Mouse (Mus musculus) heart, embryonic 16.5 days (tissue): ENCODE measurements around the gene Cabp4. TPM values are rescaled to one million over a fixed set of nuclear protein-coding genes. Genes with fewer than 3 reads are reported as not detected.

Experiments used
- ATAC-seq: fragments of 200-750 bp; cut with Nextera tagmentation; replicated peaks from 2 replicates; pipeline ENCODE4 v1.8.0; 2017; ENCODE audit warnings: moderate number of reproducible peaks; ENCODE audit not compliant: insufficient read depth, low FRiP score; ENCODE audit errors: extremely low read depth
- H3K27ac ChIP-seq: fragments of 300-500 bp; sonication (generic); 2 replicates; pipeline ENCODE4 v1.5.1; 2014; ENCODE audit warnings: mild to moderate bottlenecking, low read length, control low read depth, moderate library complexity
- H3K27me3 ChIP-seq: fragments of 300-500 bp; sonication (generic); 2 replicates; pipeline ENCODE4 v1.6.1; 2014; ENCODE audit warnings: low read length, mixed read lengths; ENCODE audit not compliant: control insufficient read depth, insufficient read depth
- H3K36me3 ChIP-seq: fragments of 300-500 bp; sonication (generic); 2 replicates; pipeline ENCODE4 v1.6.1; 2014; ENCODE audit not compliant: control insufficient read depth, insufficient read depth
- H3K4me1 ChIP-seq: fragments of 300-500 bp; sonication (generic); 2 replicates; pipeline ENCODE4 v1.6.1; 2014; ENCODE audit warnings: low read length, mixed read lengths; ENCODE audit not compliant: control insufficient read depth, insufficient read depth
- H3K4me2 ChIP-seq: fragments of 300-500 bp; sonication (generic); 2 replicates; pipeline ENCODE4 v1.6.1; 2014; ENCODE audit warnings: low read depth, mild to moderate bottlenecking, control low read depth, low read length
- H3K4me3 ChIP-seq: fragments of 300-500 bp; sonication (generic); 2 replicates; pipeline ENCODE4 v1.5.1; 2014; ENCODE audit warnings: mild to moderate bottlenecking, control low read depth, low read length
- H3K9ac ChIP-seq: fragments of 300-500 bp; sonication (generic); 2 replicates; pipeline ENCODE4 v1.6.1; 2014; ENCODE audit warnings: low read length, control low read depth
- H3K9me3 ChIP-seq: fragments of 300-500 bp; sonication (generic); replicated peaks from 2 replicates; pipeline ENCODE4 v1.6.1; 2016; ENCODE audit warnings: low read length; ENCODE audit not compliant: control insufficient read depth
- WGBS: fragments of 180-500 bp; shearing (Covaris S2); extraction: QIAGEN DNeasy Blood & Tissue Kit; methylation state at CpG from one replicate; pipeline ENCODE4 v1.1.7; 2014; 5-methylcytosine and 5-hydroxymethylcytosine counted together
- polyA plus RNA-seq: library from polyadenylated mRNA; unstranded; fragments of >200 nt; fragmentation: Nextera tagmentation; extraction: Ambion mirVana; gene quantifications from 2 replicates; pipeline ENCODE4 v1.2.1, GENCODE M21; 2015

Cabp4 gene
- polyA plus RNA-seq, 1 experiment from 2014 or later, result not detected

GRCm38 (mm10) chr19:4150567-4151487 lies 7.0 kb upstream of the Cabp4 start:
- no peak overlapping the region for H3K27ac ChIP-seq
- H3K9ac ChIP-seq, result no peak overlapping the region
- no peak overlapping the region for H3K4me2 ChIP-seq
- peaks cover 12% of the 10 kb centered on the region for H3K4me1 ChIP-seq
- no peaks in the 10 kb centered on the region for H3K27me3 ChIP-seq
- no peak for ATAC-seq
- H3K9me3 ChIP-seq, result no peaks in the 10 kb centered on the region; the same call in 1 of the 2 replicates
- no peak overlapping the region for H3K4me3 ChIP-seq
- H3K36me3 ChIP-seq, result peaks cover 12% of the 10 kb centered on the region
- 86% methylated on average over 22 of the region's 22 CpGs for WGBS

GRCm38 (mm10) chr19:4149764-4150461 lies 6.1 kb upstream of the Cabp4 start:
- Histone ChIP-seq H3K27ac (no peak overlapping the region), H3K4me3 (peak overlapping the region; percentile 83), H3K4me2 (peak overlapping the region; percentile 76), H3K4me1 (peaks cover 12% of the 10 kb centered on the region), H3K27me3 (no peaks in the 10 kb centered on the region), H3K9ac (no peak overlapping the region), H3K9me3 (no peaks in the 10 kb centered on the region; the same call in 1 of the 2 replicates), H3K36me3 (peaks cover 12% of the 10 kb centered on the region)
- WGBS, result 87% methylated on average over 17 of the region's 17 CpGs
- ATAC-seq, result no peak

GRCm38 (mm10) chr19:4149283-4149682 lies 5.5 kb upstream of the Cabp4 start:
- no peak for ATAC-seq

GRCm38 (mm10) chr19:4148819-4149218 lies 5.0 kb upstream of the Cabp4 start:
- Histone ChIP-seq H3K9ac (peak overlapping the region; percentile 95), H3K9me3 (no peaks in the 10 kb centered on the region; the same call in 1 of the 2 replicates), H3K27me3 (no peaks in the 10 kb centered on the region), H3K27ac (peak overlapping the region; percentile 82), H3K4me2 (peak overlapping the region; percentile 76), H3K4me1 (peaks cover 12% of the 10 kb centered on the region), H3K36me3 (peaks cover 12% of the 10 kb centered on the region), H3K4me3 (peak overlapping the region; percentile 83)
- peak; percentile 21; the same call in 1 of the 2 replicates for ATAC-seq
- 2% methylated on average over 7 of the region's 8 CpGs for WGBS

More at GRCm38 (mm10) chr19:4149283-4149682, 5.5 kb upstream of the Cabp4 start:
- Histone ChIP-seq H3K9me3 (no peaks in the 10 kb centered on the region; the same call in 1 of the 2 replicates), H3K36me3 (peaks cover 12% of the 10 kb centered on the region), H3K9ac (peak overlapping the region; percentile 95), H3K27me3 (no peaks in the 10 kb centered on the region), H3K27ac (peak overlapping the region; percentile 82; the same call in 1 of the 2 replicates), H3K4me1 (peaks cover 12% of the 10 kb centered on the region), H3K4me2 (peak overlapping the region; percentile 76), H3K4me3 (peak overlapping the region; percentile 83)
- WGBS, result 80% methylated on average over 11 of the region's 11 CpGs

- peaks cover 12% of the 10 kb centered on the region for H3K36me3 ChIP-seq
- peak within 1 kb of the TSS; percentile 82 for H3K27ac ChIP-seq
- no peaks in the 10 kb centered on the region for H3K27me3 ChIP-seq
- peak within 1 kb of the TSS; percentile 95 for H3K9ac ChIP-seq
- peak; percentile 94 for ATAC-seq
- peak within 1 kb of the TSS; percentile 76 for H3K4me2 ChIP-seq
- H3K4me1 ChIP-seq, result peaks cover 12% of the 10 kb centered on the region
- H3K9me3 ChIP-seq, result no peaks in the 10 kb centered on the region; the same call in 1 of the 2 replicates
- WGBS, result under 1% methylated on average over 33 of the region's 33 CpGs
- peak within 1 kb of the TSS; percentile 83 for H3K4me3 ChIP-seq
These were observed 4.6 kb upstream of the Cabp4 start, which contains the start of gene Coro1b for GRCm38 (mm10) chr19:4148491-4148806. Coro1b (plus strand) TSS chr19:4148619.

GRCm38 (mm10) chr19:4147782-4148490 lies 4.1 kb upstream of the Cabp4 start:
- peak overlapping the region; percentile 76 for H3K4me2 ChIP-seq
- WGBS, result 39% methylated on average over 9 of the region's 9 CpGs
- H3K27me3 ChIP-seq, result no peaks in the 10 kb centered on the region
- H3K4me3 ChIP-seq, result peak overlapping the region; percentile 83
- H3K27ac ChIP-seq, result peak overlapping the region; percentile 54
- ATAC-seq, result no peak
- H3K9me3 ChIP-seq, result no peaks in the 10 kb centered on the region; the same call in 1 of the 2 replicates
- H3K36me3 ChIP-seq, result peaks cover 12% of the 10 kb centered on the region
- H3K4me1 ChIP-seq, result peaks cover 12% of the 10 kb centered on the region
- peak overlapping the region; percentile 48 for H3K9ac ChIP-seq

GRCm38 (mm10) chr19:4147022-4147405 lies 3.2 kb upstream of the Cabp4 start:
- no peaks in the 10 kb centered on the region for H3K27me3 ChIP-seq
- no peaks in the 10 kb centered on the region; the same call in 1 of the 2 replicates for H3K9me3 ChIP-seq
- ATAC-seq, result no peak
- H3K4me1 ChIP-seq, result peaks cover 12% of the 10 kb centered on the region
- H3K4me2 ChIP-seq, result no peak overlapping the region
- no peak overlapping the region for H3K4me3 ChIP-seq
- peaks cover 8% of the 10 kb centered on the region for H3K36me3 ChIP-seq
- no peak overlapping the region for H3K27ac ChIP-seq
- no peak overlapping the region for H3K9ac ChIP-seq
- 52% methylated on average over 3 of the region's 3 CpGs for WGBS

- no peak overlapping the region for H3K4me2 ChIP-seq
- no peak overlapping the region for H3K27ac ChIP-seq
- H3K4me1 ChIP-seq, result peaks cover 9% of the 10 kb centered on the region
- H3K36me3 ChIP-seq, result peaks cover 8% of the 10 kb centered on the region
- H3K9me3 ChIP-seq, result no peaks in the 10 kb centered on the region; the same call in 1 of the 2 replicates
- no peak for ATAC-seq
- H3K4me3 ChIP-seq, result no peak overlapping the region
- no peak overlapping the region for H3K9ac ChIP-seq
- 60% methylated on average over 12 of the region's 12 CpGs for WGBS
- no peaks in the 10 kb centered on the region for H3K27me3 ChIP-seq
These were observed 2.7 kb upstream of the Cabp4 start for GRCm38 (mm10) chr19:4146366-4147021.
